Mouse (Mus musculus) C3H10T1/2 (cell line): Measurements from ENCODE around the gene Zbtb48. TPM values are rescaled to one million over a fixed set of nuclear protein-coding genes. Genes with fewer than 3 reads are reported as not detected.

ENCODE experiments used
- polyA plus RNA-seq, 2 experiments: library from polyadenylated mRNA; unstranded; fragments of >200 nt; fragmentation: generic; extraction: Trizol; gene quantifications; one replicate each; pipeline ENCODE4 v1.2.1; 2012; ENCODE audit warnings: missing spikeins in 2 of 2

Zbtb48 gene
- 1 to 10 TPM; 4.5 to 8.4 TPM for polyA plus RNA-seq

DNA sequence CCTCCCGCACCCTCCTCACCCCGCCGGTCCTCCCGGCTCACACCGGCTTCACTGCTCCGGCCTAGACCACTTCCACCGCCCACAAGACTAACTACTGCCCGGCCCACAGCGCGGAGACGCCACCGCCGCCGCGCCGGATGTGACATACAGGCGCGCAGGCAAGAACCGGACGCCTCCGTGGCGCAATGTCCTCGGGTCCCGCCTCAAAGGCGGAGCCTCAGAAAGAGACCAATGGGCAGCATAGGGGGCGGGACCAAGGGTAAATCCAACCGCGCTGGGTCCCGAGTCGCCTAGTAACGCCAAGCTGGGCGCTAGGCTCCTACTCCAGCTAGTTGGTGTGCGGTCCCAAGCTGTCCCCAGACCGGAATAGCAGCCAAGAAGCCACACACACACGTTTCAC lies at the start of gene Zbtb48:
Gene Zbtb48, minus strand, starts transcription at position 148 of the 400 bp plus-strand sequence.

DNA sequence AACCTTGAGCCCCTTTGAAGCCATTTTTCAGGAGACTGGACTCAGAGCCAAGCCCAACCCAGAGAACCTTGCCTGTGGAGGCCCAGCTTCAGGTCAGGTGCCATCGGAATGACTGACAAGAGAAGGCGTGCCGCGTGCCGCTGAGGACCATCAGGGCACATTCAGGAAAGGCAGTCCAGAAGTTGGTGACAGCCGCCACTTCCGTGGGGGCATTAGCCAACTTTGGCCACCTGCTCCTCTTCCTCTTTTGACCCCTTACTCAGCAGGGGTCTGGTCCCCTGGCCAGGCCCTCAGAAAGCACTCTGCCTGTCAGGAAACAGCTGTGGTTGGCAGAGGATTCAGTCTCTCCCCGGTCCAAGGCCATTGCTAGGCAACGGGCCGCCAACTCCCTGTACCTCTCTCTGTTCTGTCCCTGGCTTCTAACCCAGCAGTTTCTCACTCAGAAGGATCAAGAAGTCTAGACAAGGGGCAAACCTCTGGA lies 44.7 kb upstream of the Zbtb48 start, which contains the start of gene Plekhg5:
Gene Plekhg5, plus strand, starts transcription at position 378 of the 481 bp plus-strand sequence.

DNA sequence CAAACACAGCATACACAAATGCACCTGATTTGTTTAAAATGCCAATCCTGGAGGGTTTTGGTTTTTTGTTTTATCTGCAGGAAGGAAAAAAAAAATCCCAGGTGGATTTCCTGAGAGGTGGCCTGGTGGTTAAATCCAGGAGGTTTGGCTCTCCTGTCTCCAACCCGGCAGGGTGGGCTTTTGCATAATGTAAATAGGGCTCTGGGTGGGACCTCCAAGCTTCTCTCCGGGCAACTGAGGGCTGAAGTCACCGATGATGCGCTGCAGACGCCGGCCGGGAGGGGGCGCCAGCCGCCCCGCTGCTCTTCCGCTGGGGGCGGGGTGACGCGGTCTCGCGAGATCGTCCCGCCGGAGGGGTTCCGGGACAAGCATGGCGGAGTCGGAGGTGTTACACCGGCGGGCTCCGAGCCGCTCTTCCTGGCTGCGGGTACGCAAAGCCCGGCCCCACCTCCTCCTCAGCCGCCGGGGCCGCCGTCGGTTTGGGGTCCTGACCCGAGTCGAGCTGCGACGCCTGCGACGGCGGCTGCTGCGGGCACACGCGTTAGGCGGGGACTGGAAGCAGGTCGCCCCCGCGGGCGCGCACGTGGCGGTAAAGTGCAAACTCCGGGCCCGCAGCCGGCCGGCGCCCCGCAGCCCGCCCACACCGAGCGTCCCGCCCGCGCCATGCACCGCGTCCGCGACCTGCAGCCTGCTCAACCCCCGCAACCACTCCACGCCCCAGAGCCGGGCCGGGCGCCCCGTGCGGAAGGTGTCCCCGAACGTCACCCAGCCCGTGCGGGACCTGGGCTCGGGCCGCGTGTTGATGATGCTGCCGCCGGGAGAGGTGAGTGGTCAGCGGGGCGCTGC lies 11.7 kb upstream of the Zbtb48 start, which contains the start of gene Nol9:
Gene Nol9, plus strand, starts transcription at position 337 of the 846 bp plus-strand sequence.

DNA sequence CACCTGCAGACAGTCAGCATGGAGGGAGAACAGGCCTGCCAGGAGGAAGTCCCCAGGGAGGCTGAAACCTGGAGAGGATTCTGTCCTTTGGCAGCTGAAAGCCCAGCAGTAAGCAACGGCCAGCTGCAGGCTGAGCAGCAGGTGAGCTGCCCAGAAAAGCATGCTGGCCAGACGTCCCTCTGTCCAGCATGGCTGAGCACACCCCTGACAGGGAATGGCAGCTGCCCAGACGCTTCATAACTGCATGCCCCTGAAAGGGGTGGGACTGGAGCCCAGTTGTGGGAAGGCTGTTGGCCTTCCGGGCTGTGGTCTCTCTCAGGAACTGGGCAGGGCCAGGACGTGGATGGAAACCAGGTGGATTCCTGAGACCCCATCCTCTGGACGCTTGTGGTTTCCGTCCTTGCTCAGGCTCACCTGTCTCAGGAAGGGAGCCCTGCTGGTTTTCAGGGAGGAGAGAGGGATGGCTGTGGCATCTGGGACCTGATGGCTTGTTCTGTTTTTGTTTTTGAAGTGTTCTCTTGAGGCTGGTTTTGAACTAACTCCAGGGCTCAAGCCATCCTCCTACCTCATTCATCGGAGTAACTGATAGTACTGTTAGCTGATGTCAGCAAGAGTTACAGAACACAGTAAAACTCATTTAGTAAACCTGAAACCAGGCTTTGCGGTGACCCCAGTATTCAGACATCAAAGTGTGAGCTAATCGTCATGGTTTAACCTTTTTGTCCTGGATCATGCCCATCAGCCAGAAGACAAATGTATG lies 10.9 kb upstream of the Zbtb48 start, which contains the start of gene Tas1r1:
Gene Tas1r1, minus strand, starts transcription at position 344 of the 760 bp plus-strand sequence.

DNA sequence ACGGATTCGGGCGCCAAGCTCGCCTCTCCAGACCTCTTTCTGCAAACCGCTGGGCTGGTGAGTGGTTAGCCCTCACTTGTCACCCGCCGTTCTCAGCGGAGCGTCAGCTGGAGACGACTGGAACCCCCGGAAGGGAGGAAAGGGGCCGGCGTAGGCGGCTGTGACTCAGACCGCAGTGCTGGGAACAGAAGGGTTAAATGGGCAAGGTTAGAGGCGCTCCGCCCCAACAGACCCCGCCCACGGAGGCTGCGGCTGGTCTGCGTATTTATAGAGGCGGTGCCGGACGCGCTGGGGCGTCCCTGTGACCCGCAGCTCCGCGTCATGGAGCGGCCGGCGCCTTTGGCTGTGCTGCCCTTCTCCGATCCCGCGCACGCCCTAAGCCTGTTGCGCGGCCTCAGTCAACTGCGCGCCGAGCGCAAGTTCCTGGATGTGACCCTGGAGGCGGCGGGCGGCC lies 18.8 kb downstream of the Zbtb48 start, which contains the start of gene Klhl21:
Gene Klhl21, plus strand, starts transcription at position 182 of the 454 bp plus-strand sequence.

DNA sequence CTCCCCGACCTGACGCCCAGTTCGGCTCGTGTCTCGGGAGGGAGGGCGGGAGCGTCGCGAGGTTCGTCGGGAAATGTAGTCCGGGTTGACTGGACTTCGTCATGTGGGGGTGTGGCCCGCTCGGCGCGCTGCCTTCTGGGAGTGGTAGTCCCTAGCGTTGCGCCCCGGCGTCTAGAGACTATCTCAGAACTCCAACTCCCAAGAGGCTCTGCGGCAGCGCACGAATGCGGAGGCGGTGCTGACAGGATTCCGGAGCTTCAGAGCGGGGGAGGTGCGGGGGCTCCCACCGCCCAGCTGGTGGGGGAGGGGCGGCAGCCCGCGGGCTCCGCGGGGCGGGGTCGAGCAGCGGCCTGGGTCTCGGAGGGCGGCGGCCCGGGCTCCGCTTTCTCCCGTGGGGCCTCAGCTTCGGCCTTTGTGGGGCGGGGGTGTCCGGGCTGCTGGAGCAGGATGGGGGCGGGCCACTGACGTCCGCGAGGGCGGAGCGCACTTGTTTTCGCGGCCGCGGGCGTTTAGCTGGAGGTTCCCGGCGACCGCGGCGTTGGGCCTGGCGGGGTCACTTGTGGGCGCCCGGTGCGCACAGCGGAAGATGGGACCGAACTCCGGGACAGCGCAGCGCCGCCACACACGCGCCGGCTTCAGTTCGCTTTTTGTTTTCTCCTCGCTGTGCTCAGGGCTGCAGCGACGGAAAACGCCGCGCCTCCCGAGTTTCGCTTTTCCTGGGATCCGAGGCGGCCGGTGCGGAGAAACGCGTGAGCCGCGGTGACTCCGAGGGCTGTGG lies 31.1 kb downstream of the Zbtb48 start, which contains the start of gene Phf13:
Gene Phf13, minus strand, starts transcription at position 86 of the 778 bp plus-strand sequence.

DNA sequence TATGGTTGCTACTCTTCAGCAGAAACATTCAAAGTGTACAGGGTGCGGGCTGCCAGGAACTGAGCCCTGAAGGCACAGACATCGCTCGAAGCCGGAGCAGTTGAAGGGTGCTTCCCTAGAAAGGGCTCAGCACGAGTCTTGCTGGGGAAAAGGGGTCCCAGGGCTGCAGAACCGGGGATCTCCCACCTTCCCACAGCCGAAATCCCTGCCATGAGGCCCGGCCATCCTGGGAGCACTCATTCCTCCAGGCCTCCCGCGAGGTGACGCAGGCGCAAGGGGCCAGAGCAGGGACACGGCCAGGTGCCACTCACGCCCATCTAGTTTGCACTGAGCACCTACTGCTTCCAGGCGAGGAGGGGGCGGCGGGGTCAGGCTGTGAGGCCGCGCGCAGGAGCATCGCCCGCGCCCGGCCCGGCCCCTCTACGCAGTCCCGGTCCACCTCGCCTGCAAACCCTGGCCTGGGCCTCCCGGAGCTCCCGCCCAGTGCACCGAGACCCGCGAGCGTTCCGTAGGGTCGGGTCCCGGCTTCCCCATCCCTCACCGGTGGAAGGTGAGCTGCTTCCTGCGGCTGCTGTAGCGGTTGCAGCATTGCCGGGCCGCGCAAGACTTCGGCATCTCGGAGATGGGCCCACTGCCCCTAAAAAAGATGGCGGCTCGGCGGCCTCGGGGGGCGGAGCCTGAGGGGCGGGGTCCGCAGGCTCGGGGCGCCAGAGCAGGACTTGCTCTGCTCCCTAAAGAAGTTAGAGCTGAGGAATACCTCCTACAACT lies 38.9 kb downstream of the Zbtb48 start, which contains the start of gene Thap3:
Gene Thap3, minus strand, starts transcription at position 656 of the 768 bp plus-strand sequence.

Other genes starting within 250 kb of the Zbtb48 start
- gene Camta1, start 165.8 kb downstream of the Zbtb48 start, polyA plus RNA-seq, result 10 to 100 TPM; 31.9 to 35.1 TPM
- 10 to 100 TPM; 30.3 to 36.1 TPM for gene Dnajc11, start 94.0 kb downstream of the Zbtb48 start, polyA plus RNA-seq
- gene Thap3, start 38.7 kb downstream of the Zbtb48 start, polyA plus RNA-seq, result 10 to 100 TPM; 25.3 to 55.1 TPM
- gene Phf13, start 31.4 kb downstream of the Zbtb48 start, polyA plus RNA-seq, result 10 to 100 TPM in 1 of 2 experiments, 1 to 10 TPM in 1; 5.6 to 19.0 TPM
- 1 to 10 TPM; 4.6 to 7.4 TPM for gene Klhl21, start 18.9 kb downstream of the Zbtb48 start, polyA plus RNA-seq
- gene Tas1r1, start 10.9 kb upstream of the Zbtb48 start, polyA plus RNA-seq, result under 1 TPM; 0.06 to 0.44 TPM
- 10 to 100 TPM; 10.1 to 10.4 TPM for gene Nol9, start 11.7 kb upstream of the Zbtb48 start, polyA plus RNA-seq
- 10 to 100 TPM in 1 of 2 experiments, 1 to 10 TPM in 1; 3.5 to 37.6 TPM for gene Plekhg5, start 44.8 kb upstream of the Zbtb48 start, polyA plus RNA-seq
- gene Tnfrsf25, start 88.3 kb upstream of the Zbtb48 start, polyA plus RNA-seq, result 1 to 10 TPM in 1 of 2 experiments, under 1 TPM in 1; 0.04 to 8.1 TPM
- 1 to 10 TPM in 1 of 2 experiments, under 1 TPM in 1; 0.40 to 1.6 TPM for gene Espn, start 124.7 kb upstream of the Zbtb48 start, polyA plus RNA-seq
- not detected for gene Hes2, start 131.2 kb upstream of the Zbtb48 start, polyA plus RNA-seq
- 100 to 1,000 TPM; 212 to 321 TPM for gene Acot7, start 150.5 kb upstream of the Zbtb48 start, polyA plus RNA-seq
- gene Gpr153, start 246.6 kb upstream of the Zbtb48 start, polyA plus RNA-seq, result under 1 TPM; 0.01 to 0.17 TPM